Mouse (Mus musculus): ENCODE results near the gene Rin2.

DNA sequence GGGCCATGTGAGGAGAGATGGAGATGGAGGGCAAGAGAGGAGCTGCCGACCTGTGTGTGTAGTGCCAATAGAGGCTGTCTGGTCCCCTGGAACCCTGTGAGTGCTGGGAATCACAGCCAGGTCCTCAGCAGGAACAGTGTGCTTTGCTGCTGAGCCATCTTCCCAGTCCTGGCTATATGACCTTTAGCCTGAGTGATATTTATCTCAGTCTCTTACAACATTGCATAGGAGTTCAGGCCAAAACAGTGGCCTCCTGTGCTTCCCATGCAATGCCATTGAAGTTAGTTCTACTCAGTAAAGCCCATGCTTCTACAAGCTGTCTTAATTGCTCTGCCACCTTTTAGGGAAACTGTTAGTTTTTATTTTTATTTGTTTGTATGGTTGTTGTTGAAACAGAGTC, 160.9 kb downstream of the Rin2 start:
- no peak for TF ChIP-seq POLR2A (IDR thresholded peaks at IDR 0.05; ENCODE audit: insufficient read length, low read depth)
- TF ChIP-seq E2F4 (IDR thresholded peaks at IDR 0.05; ENCODE audit: insufficient read depth): no peak
- TF ChIP-seq USF1 (IDR thresholded peaks at IDR 0.05; ENCODE audit: low read depth): no peak
- no peak for TF ChIP-seq MYOG (IDR thresholded peaks at IDR 0.05; ENCODE audit: control insufficient read depth in 1 of 3, insufficient read depth in 1 of 3, insufficient read length in 2 of 3, low read depth in 2 of 3)
- TF ChIP-seq REST (IDR thresholded peaks at IDR 0.05; ENCODE audit: insufficient read depth, insufficient read length): no peak
- TF ChIP-seq MAX (IDR thresholded peaks at IDR 0.05; ENCODE audit: low read depth): no peak
- TF ChIP-seq TCF3 (IDR thresholded peaks at IDR 0.05; ENCODE audit: insufficient read length, low read depth): no peak
- no peak for TF ChIP-seq MYOD1 (IDR thresholded peaks at IDR 0.05; ENCODE audit: control insufficient read depth in 1 of 3, insufficient read length in 2 of 3, low read depth in 2 of 3)
